Mouse (Mus musculus) embryonic fibroblast, embryonic 13.5 days (primary cell): ENCODE measurements at regions not wholly inside any gene's neighbourhood (a gene's known extent, or its start where the extent isn't known, plus 50 kb on each side); places are given as distances from the start of the nearest gene placed in this dataset.

Experiments used
- CTCF ChIP-seq: IDR thresholded peaks from 2 replicates; pipeline ENCODE4 v1.5.1; 2011; ENCODE audit warnings: mild to moderate bottlenecking, control low read depth, low read length, moderate library complexity, borderline replicate concordance; ENCODE audit not compliant: insufficient read depth
- POLR2A ChIP-seq: IDR thresholded peaks from 2 replicates; pipeline ENCODE4 v1.6.1; 2011; ENCODE audit warnings: low read depth, mild to moderate bottlenecking, control low read depth, low read length, moderate library complexity

- TF ChIP-seq POLR2A: no peak
- TF ChIP-seq CTCF: no peak
Measured at GRCm38 (mm10) chr15:72312417-72312816, 1521.9 kb upstream of the Gm6569 start.
